Mouse (Mus musculus) thymus, postnatal 25 days (tissue): Measurements from ENCODE around the gene Rbfox3.

Source experiments
- DNase-seq: peaks from one replicate; pipeline ENCODE4 v3.0.0; 2022

Gene Rbfox3

GRCm38 (mm10) chr11:118583573-118583972 lies 327.8 kb downstream of the Rbfox3 start:
- no peak for DNase-seq

DNA sequence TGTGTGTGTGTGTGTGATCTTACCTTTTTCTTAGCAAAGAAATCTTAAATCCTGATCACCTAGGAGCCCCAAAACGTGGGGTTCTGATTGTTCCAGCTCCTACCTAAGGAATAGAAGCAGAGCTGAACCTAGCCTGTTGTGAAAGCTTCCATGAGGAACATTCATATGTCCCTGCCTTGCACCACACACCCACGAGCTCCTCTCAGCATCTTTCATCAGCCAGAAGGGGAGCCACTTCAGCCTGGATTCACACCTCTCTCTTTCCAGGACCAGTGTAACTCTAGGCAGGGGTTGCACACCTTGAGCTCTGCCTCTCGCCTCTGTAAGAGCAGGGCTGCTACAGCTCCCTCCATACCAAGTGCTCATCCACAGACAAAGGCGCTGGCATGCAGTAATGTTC lies 330.4 kb downstream of the Rbfox3 start:
- no peak for DNase-seq

GRCm38 (mm10) chr11:118579622-118580021 lies 331.8 kb downstream of the Rbfox3 start:
- DNase-seq = no peak

- no peak for DNase-seq
Observed at GRCm38 (mm10) chr11:118577271-118577670, 334.1 kb downstream of the Rbfox3 start.

DNA sequence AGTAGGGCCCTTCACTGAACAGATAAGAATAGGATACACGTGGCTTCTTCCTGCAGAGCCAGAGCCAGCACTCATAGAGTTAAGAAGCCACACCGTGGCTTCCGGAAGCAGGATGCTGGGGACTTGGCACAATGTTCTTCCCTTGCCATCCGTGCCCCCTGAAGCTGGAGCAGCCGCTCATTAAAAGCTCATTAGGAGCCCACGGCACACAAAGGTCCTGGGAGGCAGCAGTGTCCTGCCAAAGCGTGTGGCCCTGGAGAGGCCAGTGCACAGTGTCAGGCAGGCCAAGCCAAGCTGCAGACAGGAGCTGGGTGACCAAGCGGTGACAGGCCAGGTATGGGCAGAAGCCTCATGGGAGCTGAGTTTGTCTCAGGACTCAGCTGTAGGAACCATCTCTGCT lies 334.8 kb downstream of the Rbfox3 start:
- no peak for DNase-seq

DNA sequence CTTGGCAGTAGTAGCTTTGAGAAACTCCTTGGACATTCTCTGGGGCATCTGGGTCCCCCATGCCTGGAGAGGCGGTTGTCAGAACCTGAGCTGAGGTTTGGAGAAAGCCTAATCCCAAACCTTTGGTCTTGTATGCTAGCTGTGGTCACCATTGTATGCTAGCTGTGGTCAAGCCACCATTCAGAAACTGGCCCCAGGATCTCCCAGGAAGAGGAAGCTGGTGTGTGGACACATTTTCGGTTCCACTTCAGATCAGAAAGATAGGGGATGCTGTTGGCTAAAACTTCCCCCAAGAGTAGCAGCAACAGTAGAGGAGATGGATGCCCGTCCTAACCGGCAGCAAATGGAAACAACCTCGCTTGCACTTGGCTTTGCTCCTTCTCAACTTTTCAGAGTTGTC lies 337.0 kb downstream of the Rbfox3 start:
- DNase-seq = no peak

DNA sequence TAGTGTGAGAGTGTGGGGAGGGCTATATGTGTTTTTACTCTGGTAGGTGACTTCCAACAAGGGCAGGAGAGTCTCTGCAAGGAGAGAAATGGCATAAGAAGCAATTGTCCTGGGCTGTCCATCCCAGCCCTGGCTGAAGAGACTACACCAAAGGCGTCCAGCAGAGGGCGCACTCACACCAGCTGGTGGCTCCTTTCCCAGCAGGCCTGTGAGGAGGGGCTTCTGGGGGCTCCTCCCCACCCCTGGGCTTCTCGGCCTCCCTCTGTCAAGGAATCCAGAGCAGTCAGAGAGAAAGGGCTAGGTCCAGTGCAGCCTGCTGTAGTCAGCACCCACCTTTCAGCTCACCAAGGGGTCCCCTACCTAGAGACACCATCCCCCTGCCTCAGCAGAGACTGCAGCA lies 337.8 kb downstream of the Rbfox3 start:
- DNase-seq = peak; percentile 36

DNA sequence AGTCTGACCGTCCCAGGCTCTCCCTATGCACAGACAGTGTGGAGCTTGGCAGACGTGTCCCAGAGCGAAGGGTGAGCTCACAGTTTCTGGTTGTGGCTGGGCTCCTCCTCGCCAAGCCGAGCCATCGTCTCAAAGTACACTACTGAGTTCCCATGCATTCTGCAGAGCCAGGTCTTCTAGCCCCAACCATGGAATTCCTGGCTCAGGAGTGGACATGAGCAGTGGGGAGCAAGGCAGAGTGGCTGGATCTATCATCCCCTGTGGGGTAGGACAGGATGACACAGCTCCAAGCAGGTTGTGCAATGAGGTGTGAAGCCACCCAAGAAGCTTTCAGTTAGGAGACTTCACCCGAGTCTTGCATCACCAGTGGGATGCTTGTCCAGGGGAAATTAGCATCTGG lies 338.4 kb downstream of the Rbfox3 start:
- DNase-seq = no peak

DNA sequence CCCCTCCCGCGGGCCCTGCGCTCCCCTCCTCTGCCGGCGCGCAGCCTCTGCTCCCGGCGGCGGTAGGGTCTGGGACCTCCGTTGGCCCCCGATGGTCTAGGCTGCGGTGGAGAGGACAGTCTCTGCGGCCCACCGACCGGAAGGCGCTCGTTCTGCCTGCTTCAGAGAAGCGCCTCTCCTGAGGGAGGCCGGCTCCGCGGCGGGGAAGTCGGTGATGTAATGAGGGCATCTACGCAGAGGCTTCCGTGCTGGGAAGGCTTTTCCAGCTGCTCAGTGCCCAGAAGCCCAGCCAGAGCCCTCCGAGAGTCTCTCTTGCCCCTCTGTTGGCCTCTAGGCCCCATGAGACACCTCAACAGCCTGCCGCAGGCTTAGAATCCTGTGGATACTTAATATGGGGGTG lies 341.2 kb downstream of the Rbfox3 start:
- no peak for DNase-seq

DNA sequence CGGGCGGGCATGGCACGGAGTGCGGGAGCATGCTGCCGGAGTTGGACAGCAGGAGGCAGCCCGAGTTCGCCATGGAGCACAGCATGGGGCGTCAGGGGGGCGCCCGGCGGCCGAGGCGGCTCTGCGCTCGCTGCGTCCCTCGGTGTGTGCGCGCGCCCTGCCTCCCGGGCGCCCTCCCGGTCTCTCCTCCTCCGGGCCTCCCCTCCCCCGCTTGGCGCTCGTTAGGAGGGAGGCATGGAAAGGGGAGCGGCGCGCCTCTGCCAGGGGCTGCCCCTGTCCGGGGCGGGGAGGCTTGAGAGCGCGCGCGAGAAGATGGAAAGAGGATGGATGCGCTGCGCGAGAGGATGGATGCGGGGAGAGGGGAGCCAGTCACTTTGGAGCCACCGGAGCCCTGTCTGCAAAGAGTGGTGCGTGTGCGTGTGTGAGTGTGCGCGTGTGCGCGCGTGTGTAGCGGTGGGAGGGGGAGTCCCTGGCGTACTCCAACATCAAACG lies 341.8 kb downstream of the Rbfox3 start:
- no peak for DNase-seq

GRCm38 (mm10) chr11:118563877-118564276 lies 347.5 kb downstream of the Rbfox3 start:
- no peak for DNase-seq

DNA sequence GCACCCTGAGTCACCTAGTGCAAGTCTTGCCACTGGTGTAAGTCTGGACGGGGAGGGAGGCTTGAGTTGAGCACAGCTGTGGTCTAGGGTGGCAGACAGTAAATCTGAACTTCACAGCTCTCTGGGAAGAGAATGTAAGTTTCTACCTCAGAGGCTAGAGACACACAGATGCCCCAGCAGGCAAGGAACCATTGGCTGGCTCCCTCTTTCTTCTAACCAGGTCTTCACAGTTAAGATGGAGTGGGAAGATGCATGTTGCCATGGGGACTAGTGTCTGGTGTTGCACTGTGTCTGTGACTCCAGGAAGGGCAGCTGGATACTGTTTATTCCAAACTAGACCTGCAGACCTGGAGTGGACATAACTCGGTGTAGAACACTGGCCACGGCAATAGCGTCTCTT lies 348.6 kb downstream of the Rbfox3 start:
- no peak for DNase-seq

DNA sequence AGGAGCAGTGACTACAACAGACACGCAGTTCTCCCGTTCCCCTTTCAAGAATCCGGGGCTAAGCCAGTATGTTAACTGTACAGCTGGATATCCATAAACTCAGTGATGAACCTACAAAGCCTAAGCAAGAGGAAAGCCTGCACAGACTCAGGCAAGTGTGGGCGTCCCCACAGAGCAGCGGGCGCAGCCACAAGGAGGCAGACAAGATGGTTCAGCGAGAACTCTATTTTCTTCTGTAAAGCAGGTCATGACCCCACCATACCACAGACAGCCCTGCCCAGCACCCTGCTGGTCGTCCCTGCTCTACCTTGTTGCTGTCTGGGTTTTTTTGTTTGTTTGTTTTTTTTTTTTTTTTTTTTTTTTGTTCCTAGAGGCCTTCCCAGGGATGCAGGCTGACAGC lies 353.2 kb downstream of the Rbfox3 start:
- DNase-seq = no peak

DNA sequence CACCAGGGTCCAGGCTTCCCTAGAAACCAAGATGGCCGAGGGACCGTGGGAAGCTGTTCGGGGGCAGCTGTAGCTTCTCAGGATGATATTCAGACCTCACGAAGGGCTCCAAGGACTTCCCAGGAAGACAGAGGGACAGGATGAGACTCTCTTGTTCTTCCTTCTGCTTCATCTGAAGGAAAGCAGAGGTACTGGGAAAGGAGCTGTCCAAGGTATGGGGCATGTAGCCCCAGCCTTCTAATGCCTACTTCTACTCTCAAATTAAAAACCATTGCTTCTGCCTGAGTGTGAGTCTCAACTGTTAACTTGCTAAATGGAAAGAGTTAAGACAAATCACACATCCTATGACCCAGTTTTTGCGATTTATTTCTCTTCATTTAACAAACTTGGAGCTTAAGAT lies 355.8 kb downstream of the Rbfox3 start:
- no peak for DNase-seq

DNA sequence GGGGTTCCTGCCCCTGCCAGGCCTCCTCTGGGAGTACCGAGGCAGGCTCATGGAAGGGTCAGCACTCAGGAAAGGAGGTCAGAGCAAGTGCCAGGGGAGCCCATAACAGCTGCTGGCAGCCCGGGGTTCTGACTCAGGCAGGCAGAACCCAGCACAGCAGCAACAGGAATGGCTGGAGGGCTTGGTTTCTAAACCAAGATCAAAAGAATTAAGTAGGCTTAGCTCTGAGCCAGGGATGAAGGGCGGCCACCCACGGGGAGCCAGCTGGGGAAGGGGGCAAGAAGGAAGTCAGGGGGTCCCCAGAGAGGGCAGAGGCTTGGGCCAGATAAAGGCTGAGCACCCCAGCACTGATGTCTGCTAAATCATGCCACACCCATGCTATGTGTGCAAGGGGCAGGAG lies 356.9 kb downstream of the Rbfox3 start:
- no peak for DNase-seq

GRCm38 (mm10) chr11:118553926-118554325 lies 357.5 kb downstream of the Rbfox3 start:
- DNase-seq = no peak

GRCm38 (mm10) chr11:118553001-118553400 lies 358.4 kb downstream of the Rbfox3 start:
- DNase-seq = no peak

DNA sequence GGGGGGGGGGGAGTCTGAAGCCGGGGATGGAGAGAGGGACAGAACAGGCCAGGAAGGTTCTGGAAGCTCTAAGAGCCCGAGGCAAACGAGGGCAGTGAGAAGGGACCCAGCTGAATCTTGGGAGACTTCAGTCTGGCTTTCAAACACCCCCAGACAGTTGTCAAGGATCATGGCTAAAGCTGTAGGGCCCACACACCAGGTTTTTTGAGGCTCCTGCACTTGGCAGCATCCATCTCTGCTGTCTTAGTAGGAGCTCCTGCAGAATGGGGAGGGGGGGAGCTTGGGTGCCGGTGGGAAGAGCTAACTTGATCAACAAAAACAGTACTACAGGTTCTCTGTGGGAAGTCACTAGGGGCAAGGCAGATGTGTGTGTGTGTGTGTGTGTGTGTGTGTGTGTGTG lies 358.9 kb downstream of the Rbfox3 start:
- DNase-seq = no peak

- DNase-seq = no peak
Observed at GRCm38 (mm10) chr11:118551705-118552104, 359.7 kb downstream of the Rbfox3 start.

DNA sequence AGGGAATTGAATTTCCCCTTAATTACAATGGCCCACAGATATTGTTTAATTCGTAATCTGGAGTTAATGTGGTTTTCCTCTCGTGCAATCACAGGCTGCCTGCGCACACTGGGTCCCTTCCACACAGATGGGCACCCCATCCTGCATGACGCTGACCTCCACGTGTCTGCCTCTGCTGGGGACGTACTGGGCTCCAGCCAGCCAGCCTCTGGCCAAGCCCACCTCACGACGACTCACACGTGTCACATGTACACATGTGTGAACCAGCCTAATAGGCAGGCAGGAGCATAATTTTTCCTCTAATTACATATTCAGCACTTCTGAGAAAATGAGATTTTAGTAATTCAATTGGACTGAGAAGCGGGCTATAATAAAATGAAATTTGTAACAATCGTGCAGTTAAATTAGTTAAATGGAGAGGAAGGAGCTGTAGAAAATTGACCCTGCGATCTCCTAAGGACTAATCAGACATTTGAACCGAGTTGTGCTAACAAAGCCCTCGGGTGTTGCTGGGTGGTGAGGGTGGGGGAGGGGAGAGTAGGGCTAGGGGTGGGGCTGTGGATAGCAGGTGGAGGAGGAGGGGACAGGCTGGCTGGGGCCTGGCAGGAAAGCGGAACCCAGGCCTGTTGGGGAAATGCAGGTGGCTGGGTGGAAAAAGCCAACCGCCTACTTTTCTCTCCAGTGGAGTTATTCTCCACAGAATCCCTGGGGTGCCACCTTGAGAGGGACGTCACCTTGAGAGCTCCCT lies 360.4 kb downstream of the Rbfox3 start:
- peak; percentile 26 for DNase-seq

DNA sequence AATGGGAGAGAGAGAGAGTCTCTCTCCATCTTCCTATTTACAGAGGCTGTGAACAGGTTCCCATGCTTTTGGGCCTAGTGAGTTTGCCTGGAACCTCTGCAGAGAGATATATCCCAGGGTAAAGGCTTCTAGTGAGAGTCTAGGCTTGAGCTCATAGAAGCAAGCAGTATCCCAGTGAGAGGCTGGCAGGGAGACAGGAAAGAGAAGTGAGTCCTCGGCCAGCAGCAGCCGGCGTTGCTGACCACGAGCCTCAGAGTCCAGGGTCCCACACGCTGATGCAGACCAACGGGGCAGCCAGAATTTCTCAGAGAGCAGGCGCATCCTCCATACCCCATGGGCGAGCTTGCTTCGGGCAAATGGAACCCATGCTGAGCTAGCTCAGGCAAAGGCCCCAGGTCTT lies 363.2 kb downstream of the Rbfox3 start:
- no peak for DNase-seq

DNA sequence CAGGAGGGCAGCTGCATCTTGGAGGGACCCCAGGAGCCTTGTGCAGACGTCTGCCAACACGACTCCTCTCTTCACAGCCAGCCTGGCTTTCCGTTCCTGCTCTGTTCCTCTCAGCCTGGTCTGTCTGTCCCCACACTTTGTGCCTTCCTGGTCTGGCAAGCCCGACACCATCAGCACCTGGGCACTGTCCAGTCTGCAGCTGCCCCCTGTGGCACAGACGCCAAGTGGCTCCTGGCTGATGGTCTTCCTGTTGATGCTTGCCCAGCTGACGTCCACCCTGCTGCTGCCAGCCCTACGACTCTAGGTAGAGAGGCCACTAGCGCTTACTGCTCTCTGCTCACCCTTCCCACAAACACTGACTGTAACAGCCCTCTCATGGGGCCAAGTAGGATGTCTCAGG lies 365.1 kb downstream of the Rbfox3 start:
- DNase-seq = no peak

- no peak for DNase-seq
Observed at GRCm38 (mm10) chr11:118545690-118546089, 365.7 kb downstream of the Rbfox3 start.

GRCm38 (mm10) chr11:118544564-118544963 lies 366.8 kb downstream of the Rbfox3 start:
- DNase-seq = no peak

- DNase-seq = no peak
Observed at GRCm38 (mm10) chr11:118542906-118543305, 368.5 kb downstream of the Rbfox3 start.
